Mouse (Mus musculus) hindbrain, embryonic 14.5 days (tissue): ENCODE measurements around the gene Flt3. TPM values are rescaled to one million over a fixed set of nuclear protein-coding genes. Genes with fewer than 3 reads are reported as not detected.

ENCODE experiments used
- ATAC-seq: fragments of 200-750 bp; cut with Nextera tagmentation; 2 replicates; pipeline ENCODE4 v1.8.0; 2017; ENCODE audit warnings: moderate number of reproducible peaks, mild to moderate bottlenecking, moderate TSS enrichment, moderate library complexity; ENCODE audit not compliant: low FRiP score
- DNase-seq: peaks from one replicate; pipeline ENCODE4 v3.0.0-alpha.2; 2015; ENCODE audit warnings: low spot score
- H3K27ac ChIP-seq: fragments of 300-500 bp; sonication (generic); 2 replicates; pipeline ENCODE4 v1.5.1; 2014; ENCODE audit warnings: mild to moderate bottlenecking, moderate library complexity
- H3K27me3 ChIP-seq: fragments of 300-500 bp; sonication (generic); 2 replicates; pipeline ENCODE4 v1.6.1; 2014; ENCODE audit warnings: mild to moderate bottlenecking, low read length, mixed read lengths; ENCODE audit not compliant: control insufficient read depth, insufficient read depth
- H3K36me3 ChIP-seq: fragments of 300-500 bp; sonication (generic); replicated peaks from 2 replicates; pipeline ENCODE4 v1.6.1; 2014; ENCODE audit not compliant: control insufficient read depth, insufficient read depth
- H3K4me1 ChIP-seq: fragments of 300-500 bp; sonication (generic); replicated peaks from 2 replicates; pipeline ENCODE4 v1.6.1; 2014; ENCODE audit warnings: antibody characterized with exemption, low read length, mixed read lengths; ENCODE audit not compliant: control insufficient read depth, insufficient read depth
- H3K4me2 ChIP-seq: fragments of 300-500 bp; sonication (generic); replicated peaks from 2 replicates; pipeline ENCODE4 v1.6.1; 2014; ENCODE audit warnings: mild to moderate bottlenecking, moderate library complexity
- H3K4me3 ChIP-seq: fragments of 300-500 bp; sonication (generic); replicated peaks from 2 replicates; pipeline ENCODE4 v1.5.1; 2014; ENCODE audit warnings: mild to moderate bottlenecking, low read length
- H3K9ac ChIP-seq: fragments of 300-500 bp; sonication (generic); 2 replicates; pipeline ENCODE4 v1.6.1; 2014
- H3K9me3 ChIP-seq: fragments of 300-500 bp; sonication (generic); 2 replicates; pipeline ENCODE4 v1.6.1; 2016; ENCODE audit warnings: low read length; ENCODE audit not compliant: control insufficient read depth
- WGBS: fragments of 180-500 bp; shearing (Covaris S2); extraction: QIAGEN DNeasy Blood & Tissue Kit; methylation state at CpG from one replicate; pipeline ENCODE4 v1.1.7; 2014; 5-methylcytosine and 5-hydroxymethylcytosine counted together
- polyA plus RNA-seq: library from polyadenylated mRNA; unstranded; fragments of >200 nt; fragmentation: Nextera tagmentation; extraction: Ambion mirVana; gene quantifications from 2 replicates; pipeline ENCODE4 v1.2.1, GENCODE M21; 2014

Flt3 gene
- polyA plus RNA-seq, 1 experiment from 2014 or later, result 0.95 TPM

DNA sequence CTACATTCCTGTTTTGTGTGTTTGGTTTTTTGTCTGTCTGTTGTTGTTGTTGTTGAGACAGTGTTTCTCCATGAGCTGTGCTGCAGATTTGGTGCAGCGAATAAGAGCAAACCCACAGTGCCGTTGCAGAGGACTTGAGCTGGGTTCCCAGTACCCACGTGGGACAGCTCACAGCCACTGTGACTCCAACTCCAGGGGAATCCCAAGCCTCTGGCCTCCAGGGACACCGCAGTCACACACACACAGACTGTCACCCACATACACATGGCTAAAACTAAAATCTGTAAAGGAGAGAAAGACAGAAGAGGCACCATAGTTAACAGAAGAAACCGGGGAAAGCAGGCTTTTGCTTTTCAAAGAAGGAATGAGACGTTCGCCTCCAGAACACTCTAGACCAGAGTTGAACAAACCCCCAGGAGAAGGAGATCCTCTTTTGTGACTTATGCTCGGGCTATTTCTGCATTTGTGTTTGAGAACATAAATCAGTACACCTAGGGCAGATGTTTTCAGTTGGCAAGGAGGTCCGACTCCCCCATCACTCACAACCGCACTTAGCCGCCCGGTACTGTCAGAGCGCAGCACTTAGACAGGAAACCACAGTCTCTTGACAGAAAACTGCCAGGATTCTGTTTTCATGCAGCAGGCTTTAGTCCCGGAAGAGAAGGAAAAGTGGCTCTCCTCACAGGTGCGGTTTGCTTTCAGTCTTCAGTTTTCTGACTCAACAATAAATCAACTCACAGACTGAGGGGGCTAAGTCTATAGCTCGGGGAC, 34.1 kb downstream of the Flt3 start:
- no peaks in the 10 kb centered on the region for H3K36me3 ChIP-seq
- DNase-seq (no peak), ATAC-seq (no peak)
- 76% methylated on average over 16 of the region's 16 CpGs for WGBS
- no peaks in the 10 kb centered on the region for H3K27me3 ChIP-seq
- H3K27ac ChIP-seq, result no peak overlapping the region
- H3K4me1 ChIP-seq, result no peaks in the 10 kb centered on the region
- no peaks in the 10 kb centered on the region for H3K9me3 ChIP-seq
- H3K9ac ChIP-seq, result no peak overlapping the region
- H3K4me3 ChIP-seq, result no peak overlapping the region
- no peak overlapping the region for H3K4me2 ChIP-seq

DNA sequence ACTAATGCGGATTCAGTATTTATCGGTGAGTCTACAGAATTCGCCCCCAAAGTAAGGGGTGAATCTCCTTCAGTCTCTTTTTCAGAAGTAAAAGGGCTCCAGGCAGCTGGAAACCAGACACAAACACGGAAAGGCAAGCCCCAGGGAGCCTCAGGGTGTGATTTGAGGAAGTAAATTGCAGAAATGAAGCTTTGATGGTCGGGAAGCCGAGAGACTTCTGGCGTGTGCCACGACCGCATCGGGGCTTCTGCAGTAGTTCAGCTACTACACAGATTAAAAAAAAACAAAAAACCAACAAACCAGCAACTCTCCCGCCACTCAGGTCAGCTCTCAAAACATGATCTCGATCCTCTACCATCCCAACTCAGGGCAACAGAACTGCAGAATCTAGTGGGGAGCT, 37.2 kb downstream of the Flt3 start:
- WGBS, result 80% methylated on average over 12 of the region's 12 CpGs
- no peaks in the 10 kb centered on the region for H3K4me1 ChIP-seq
- no peaks in the 10 kb centered on the region for H3K27me3 ChIP-seq
- no peaks in the 10 kb centered on the region for H3K9me3 ChIP-seq
- no peak overlapping the region for H3K4me2 ChIP-seq
- no peak for ATAC-seq
- no peak overlapping the region for H3K4me3 ChIP-seq
- H3K9ac ChIP-seq, result no peak overlapping the region
- H3K36me3 ChIP-seq, result no peaks in the 10 kb centered on the region
- H3K27ac ChIP-seq, result no peak overlapping the region
- no peak for DNase-seq

- H3K27me3 ChIP-seq, result no peaks in the 10 kb centered on the region
- H3K36me3 ChIP-seq, result no peaks in the 10 kb centered on the region
- no peak overlapping the region for H3K4me2 ChIP-seq
- no peak for DNase-seq
- no peaks in the 10 kb centered on the region for H3K9me3 ChIP-seq
- H3K27ac ChIP-seq, result no peak overlapping the region
- ATAC-seq, result no peak
- no peaks in the 10 kb centered on the region for H3K4me1 ChIP-seq
- H3K4me3 ChIP-seq, result no peak overlapping the region
- 90% methylated on average over 11 of the region's 11 CpGs for WGBS
- no peak overlapping the region for H3K9ac ChIP-seq
Measured at GRCm38 (mm10) chr5:147358481-147358880, 41.8 kb downstream of the Flt3 start.

GRCm38 (mm10) chr5:147357536-147357935, 42.8 kb downstream of the Flt3 start:
- H3K4me3 ChIP-seq, result no peak overlapping the region
- WGBS, result 44% methylated on average over 3 of the region's 3 CpGs
- H3K27me3 ChIP-seq, result no peaks in the 10 kb centered on the region
- H3K9ac ChIP-seq, result no peak overlapping the region
- H3K36me3 ChIP-seq, result no peaks in the 10 kb centered on the region
- no peak overlapping the region for H3K4me2 ChIP-seq
- H3K9me3 ChIP-seq, result no peaks in the 10 kb centered on the region
- no peak overlapping the region for H3K27ac ChIP-seq
- ATAC-seq, result no peak
- no peak for DNase-seq
- no peaks in the 10 kb centered on the region for H3K4me1 ChIP-seq

DNA sequence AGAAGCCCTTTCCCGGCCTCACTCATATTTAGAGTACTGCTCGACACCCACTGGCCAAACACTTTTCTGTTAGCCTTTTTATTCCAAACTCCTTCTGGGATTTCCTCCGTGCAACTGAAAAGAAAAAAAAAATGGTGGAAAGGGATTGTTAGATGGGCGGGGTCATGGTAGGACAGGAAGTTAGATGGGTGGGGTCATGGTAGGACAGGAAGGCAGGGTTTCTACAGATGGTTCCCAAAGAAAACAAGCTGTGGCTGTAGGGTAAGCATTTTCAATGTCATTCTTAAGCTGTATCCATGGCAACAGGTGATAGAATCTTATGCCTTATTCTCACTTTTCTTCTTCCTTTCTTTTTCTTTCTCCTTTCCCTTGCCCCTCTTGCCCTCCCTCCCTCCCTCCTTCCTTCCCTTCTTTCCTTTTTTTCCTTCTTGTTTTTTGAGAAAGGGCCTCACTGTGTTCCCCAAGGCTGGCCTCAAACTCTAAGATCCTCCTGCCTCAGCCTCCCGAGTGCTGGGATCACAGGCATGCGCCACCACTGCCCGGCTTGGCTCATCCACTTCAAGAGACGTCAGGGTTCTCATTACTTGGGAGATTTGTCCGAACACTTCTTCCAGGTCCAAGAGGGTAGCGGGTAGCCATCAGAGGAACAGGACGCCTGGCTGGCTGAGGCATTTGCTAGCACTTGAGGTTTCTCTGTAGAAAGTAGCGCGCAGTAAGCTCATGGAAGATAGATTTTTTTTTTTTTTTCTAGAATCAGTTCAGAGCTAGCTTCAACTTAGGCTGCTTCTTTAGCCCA, 43.8 kb downstream of the Flt3 start:
- H3K9ac ChIP-seq, result no peak overlapping the region
- ATAC-seq, result no peak
- H3K36me3 ChIP-seq, result no peaks in the 10 kb centered on the region
- H3K4me1 ChIP-seq, result no peaks in the 10 kb centered on the region
- no peak overlapping the region for H3K4me3 ChIP-seq
- no peaks in the 10 kb centered on the region for H3K27me3 ChIP-seq
- whole genome bisulfite sequencing, result 96% methylated on average over 13 of the region's 13 CpGs
- H3K4me2 ChIP-seq, result no peak overlapping the region
- DNase-seq, result no peak
- H3K9me3 ChIP-seq, result no peaks in the 10 kb centered on the region
- no peak overlapping the region for H3K27ac ChIP-seq

- no peaks in the 10 kb centered on the region for H3K36me3 ChIP-seq
- H3K4me1 ChIP-seq, result no peaks in the 10 kb centered on the region
- H3K4me2 ChIP-seq, result no peak overlapping the region
- no peak for DNase-seq
- ATAC-seq, result no peak
- no peak overlapping the region for H3K4me3 ChIP-seq
- no peaks in the 10 kb centered on the region for H3K27me3 ChIP-seq
- H3K9ac ChIP-seq, result no peak overlapping the region
- H3K27ac ChIP-seq, result no peak overlapping the region
- 80% methylated on average over 3 of the region's 3 CpGs for WGBS
- no peaks in the 10 kb centered on the region for H3K9me3 ChIP-seq
Measured at GRCm38 (mm10) chr5:147355788-147356187, 44.5 kb downstream of the Flt3 start.

GRCm38 (mm10) chr5:147354985-147355384, 45.3 kb downstream of the Flt3 start:
- Histone ChIP-seq H3K9ac (no peak overlapping the region), H3K4me2 (no peak overlapping the region), H3K4me3 (no peak overlapping the region), H3K27me3 (no peaks in the 10 kb centered on the region), H3K27ac (no peak overlapping the region), H3K9me3 (no peaks in the 10 kb centered on the region), H3K36me3 (no peaks in the 10 kb centered on the region), H3K4me1 (no peaks in the 10 kb centered on the region)
- ATAC-seq (no peak), DNase-seq (no peak)
- 75% methylated on average over 8 of the region's 8 CpGs for WGBS

- Histone ChIP-seq H3K27ac (no peak overlapping the region), H3K36me3 (no peaks in the 10 kb centered on the region), H3K9ac (no peak overlapping the region), H3K9me3 (no peaks in the 10 kb centered on the region), H3K4me2 (no peak overlapping the region), H3K4me3 (no peak overlapping the region), H3K4me1 (no peaks in the 10 kb centered on the region), H3K27me3 (no peaks in the 10 kb centered on the region)
- no peak for DNase-seq
- ATAC-seq, result no peak
- 66% methylated on average over 17 of the region's 17 CpGs for WGBS
Measured at GRCm38 (mm10) chr5:147354161-147354780, 46.0 kb downstream of the Flt3 start.

DNA sequence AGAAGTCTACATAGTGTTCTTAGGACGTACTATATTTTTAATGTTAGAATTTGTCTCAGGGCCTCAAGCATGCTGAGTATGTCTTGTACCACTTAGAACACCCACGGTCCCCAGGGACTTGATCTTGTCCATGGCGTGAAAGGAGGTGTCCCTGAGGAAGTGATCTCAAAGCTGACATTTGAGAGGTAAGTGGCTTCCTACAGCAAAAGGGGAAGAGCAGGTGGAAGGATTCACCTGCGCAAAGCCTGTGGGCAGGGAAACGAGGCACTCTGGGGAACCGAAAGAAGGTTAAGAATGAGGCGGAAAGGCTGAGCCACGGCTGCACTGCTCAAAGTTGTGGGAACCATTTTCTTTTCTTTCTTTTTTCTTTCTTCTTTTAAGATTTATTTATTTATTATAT, 48.4 kb downstream of the Flt3 start:
- ATAC-seq, result no peak
- Histone ChIP-seq H3K4me3 (no peak overlapping the region), H3K36me3 (no peaks in the 10 kb centered on the region), H3K9me3 (no peaks in the 10 kb centered on the region), H3K4me1 (no peaks in the 10 kb centered on the region), H3K4me2 (no peak overlapping the region), H3K27ac (no peak overlapping the region), H3K9ac (no peak overlapping the region), H3K27me3 (no peaks in the 10 kb centered on the region)
- WGBS, result 87% methylated on average over 8 of the region's 8 CpGs
- no peak for DNase-seq
